Mouse (Mus musculus) liver, embryonic 13.5 days (tissue): ENCODE results near the gene Trem2. TPM values are rescaled to one million over a fixed set of nuclear protein-coding genes. Genes with fewer than 3 reads are reported as not detected.
"Not testable (repeated sequence)": the region's sequence is repeated elsewhere in the genome, so short reads cannot be mapped to it uniquely, and the experiment has no call there.

Experiments used
- ATAC-seq: fragments of 200-750 bp; cut with Nextera tagmentation; 2 replicates; pipeline ENCODE4 v1.8.0; 2017; ENCODE audit warnings: low read depth, mild to moderate bottlenecking, moderate number of reproducible peaks, moderate library complexity
- DNase-seq: peaks from one replicate; pipeline ENCODE4 v3.0.0; 2022
- H3K27ac ChIP-seq: fragments of 300-500 bp; sonication (generic); 2 replicates; pipeline ENCODE4 v1.5.1; 2015; ENCODE audit warnings: moderate library complexity, mild to moderate bottlenecking, inconsistent platforms
- H3K27me3 ChIP-seq: fragments of 300-500 bp; sonication (generic); 2 replicates; pipeline ENCODE4 v1.6.1; 2015; ENCODE audit warnings: mild to moderate bottlenecking, inconsistent platforms
- H3K36me3 ChIP-seq: fragments of 300-500 bp; sonication (generic); 2 replicates; pipeline ENCODE4 v1.6.1; 2015; ENCODE audit warnings: mild to moderate bottlenecking, inconsistent platforms
- H3K4me1 ChIP-seq: fragments of 300-500 bp; sonication (generic); replicated peaks from 2 replicates; pipeline ENCODE4 v1.6.1; 2015; ENCODE audit warnings: inconsistent platforms
- H3K4me2 ChIP-seq: fragments of 300-500 bp; sonication (generic); 2 replicates; pipeline ENCODE4 v1.6.1; 2015; ENCODE audit warnings: inconsistent platforms, mild to moderate bottlenecking, moderate library complexity
- H3K4me3 ChIP-seq: fragments of 300-500 bp; sonication (generic); replicated peaks from 2 replicates; pipeline ENCODE4 v1.5.1; 2015; ENCODE audit warnings: mild to moderate bottlenecking, inconsistent platforms
- H3K9ac ChIP-seq: fragments of 300-500 bp; sonication (generic); 2 replicates; pipeline ENCODE4 v1.6.1; 2015; ENCODE audit warnings: mild to moderate bottlenecking, inconsistent platforms
- H3K9me3 ChIP-seq: fragments of 300-500 bp; sonication (generic); replicated peaks from 2 replicates; pipeline ENCODE4 v1.6.1; 2016; ENCODE audit warnings: inconsistent platforms
- WGBS: fragments of 180-500 bp; shearing (Covaris S2); methylation state at CpG from one replicate; pipeline ENCODE4 v1.1.7; 2015; ENCODE audit not compliant: insufficient replicate concordance; 5-methylcytosine and 5-hydroxymethylcytosine counted together
- polyA plus RNA-seq: library from polyadenylated mRNA; unstranded; fragments of >200 nt; fragmentation: Nextera tagmentation; extraction: Ambion mirVana; gene quantifications from 2 replicates; pipeline ENCODE4 v1.2.1, GENCODE M21; 2015

The Trem2 gene
- polyA plus RNA-seq, 1 experiment from 2014 or later, result 3.2 TPM

DNA sequence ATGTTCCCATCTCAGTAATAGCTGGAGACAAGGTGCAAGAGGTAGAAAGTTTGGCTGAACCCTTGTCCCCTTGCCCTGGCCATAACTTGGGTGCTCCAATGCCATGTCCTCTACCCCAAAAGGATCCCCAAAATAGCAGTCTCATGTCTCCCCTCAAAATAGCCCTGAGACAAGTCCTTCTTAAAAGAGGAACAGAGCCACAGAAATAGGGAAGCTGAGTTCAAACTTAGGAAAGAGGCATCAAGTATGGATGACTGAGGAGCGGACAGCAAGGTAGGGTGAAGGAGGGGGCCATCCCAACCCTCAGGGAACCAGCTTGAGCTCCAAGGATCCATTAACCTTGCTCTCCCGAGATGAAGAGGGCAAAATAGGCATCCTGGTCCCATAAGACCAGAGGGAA lies 1.1 kb downstream of the Trem2 start:
- H3K36me3 ChIP-seq, result no peaks in the 10 kb centered on the region
- 55% methylated on average over 2 of the region's 2 CpGs for WGBS
- no peak for DNase-seq
- H3K4me2 ChIP-seq, result no peak overlapping the region
- no peak overlapping the region for H3K27ac ChIP-seq
- no peak overlapping the region for H3K9ac ChIP-seq
- peaks cover 2% of the 10 kb centered on the region for H3K4me1 ChIP-seq
- H3K4me3 ChIP-seq, result no peak overlapping the region
- no peaks in the 10 kb centered on the region for H3K27me3 ChIP-seq
- H3K9me3 ChIP-seq, result no peaks in the 10 kb centered on the region
- ATAC-seq, result no peak

DNA sequence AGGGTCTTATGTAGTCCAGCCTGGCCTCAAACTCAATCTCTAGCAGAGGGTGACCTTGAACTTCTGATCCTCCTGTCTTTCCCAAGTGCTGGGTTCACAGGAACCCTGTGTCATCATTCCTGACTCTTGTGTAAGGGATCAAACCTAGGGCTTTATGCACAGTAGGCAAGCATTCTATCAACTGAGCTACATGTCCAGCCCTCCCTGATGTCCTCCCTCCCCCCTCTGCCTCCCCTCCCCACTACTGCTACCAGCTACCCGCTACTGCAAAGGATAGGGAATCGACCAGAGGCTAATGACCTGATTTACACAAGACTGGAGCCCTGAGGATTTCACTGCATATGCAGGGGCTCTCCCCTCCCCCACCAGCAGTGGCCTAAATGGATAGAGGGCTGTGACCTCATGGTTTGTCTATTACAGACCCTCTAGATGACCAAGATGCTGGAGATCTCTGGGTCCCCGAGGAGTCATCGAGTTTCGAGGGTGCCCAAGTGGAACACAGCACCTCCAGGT lies 4.5 kb downstream of the Trem2 start:
- H3K4me2 ChIP-seq, result no peak overlapping the region
- no peak overlapping the region for H3K9ac ChIP-seq
- 67% methylated on average over 5 of the region's 5 CpGs for WGBS
- H3K27me3 ChIP-seq, result no peaks in the 10 kb centered on the region
- H3K4me1 ChIP-seq, result no peaks in the 10 kb centered on the region; the same call in 1 of the 2 replicates
- H3K9me3 ChIP-seq, result no peaks in the 10 kb centered on the region
- DNase-seq (no peak), ATAC-seq (no peak)
- H3K27ac ChIP-seq, result no peak overlapping the region
- no peaks in the 10 kb centered on the region for H3K36me3 ChIP-seq
- no peak overlapping the region for H3K4me3 ChIP-seq

DNA sequence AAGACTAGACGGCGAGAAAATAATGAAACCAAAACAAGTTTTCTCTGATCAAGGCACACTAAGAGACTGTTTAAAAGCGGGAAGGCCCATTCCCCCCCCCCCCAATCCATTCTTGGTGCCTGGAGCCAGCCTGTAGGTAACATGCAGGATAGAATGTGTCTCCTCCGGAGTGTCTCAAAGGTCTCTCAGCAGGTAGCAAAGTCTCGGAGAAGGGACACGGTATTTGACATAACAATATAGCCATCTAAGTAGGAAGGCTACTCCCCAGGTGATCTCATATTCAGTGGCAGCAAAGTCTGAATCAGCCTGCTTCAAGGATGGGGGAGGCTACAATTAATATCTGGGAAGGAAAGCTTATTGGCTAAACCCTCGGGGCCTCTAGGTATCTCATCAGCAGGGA lies 6.8 kb downstream of the Trem2 start:
- not testable (repeated sequence) for H3K36me3 ChIP-seq, H3K27ac ChIP-seq, H3K9ac ChIP-seq, H3K27me3 ChIP-seq, H3K4me2 ChIP-seq, H3K9me3 ChIP-seq, ATAC-seq, H3K4me3 ChIP-seq, DNase-seq, H3K4me1 ChIP-seq
- 71% methylated on average over 7 of the region's 7 CpGs for WGBS

DNA sequence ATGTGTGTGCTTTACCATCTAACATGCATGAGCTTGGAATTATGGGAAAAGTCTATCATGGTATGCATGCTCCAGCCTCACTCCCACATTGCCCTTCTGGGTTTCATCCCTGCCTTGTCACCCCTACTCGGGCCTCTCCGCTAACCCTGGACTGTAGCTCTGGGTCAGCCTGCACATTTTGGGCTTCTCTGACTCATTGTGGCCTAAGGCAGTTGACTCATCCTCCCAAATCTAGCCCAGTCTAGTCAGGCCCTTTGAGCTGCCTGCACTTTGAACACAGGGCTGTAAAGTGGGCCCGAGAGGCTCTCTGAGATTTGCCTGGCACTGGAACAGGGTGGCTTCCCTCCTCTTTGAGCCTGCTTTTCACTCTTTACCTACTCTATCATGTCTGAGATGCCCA lies 9.6 kb downstream of the Trem2 start:
- H3K4me1 ChIP-seq, result peaks cover 14% of the 10 kb centered on the region
- WGBS, result 75% methylated on average over 3 of the region's 3 CpGs
- H3K27me3 ChIP-seq, result no peaks in the 10 kb centered on the region
- no peak for ATAC-seq
- no peak for DNase-seq
- no peaks in the 10 kb centered on the region for H3K9me3 ChIP-seq
- H3K36me3 ChIP-seq, result no peaks in the 10 kb centered on the region
- H3K4me2 ChIP-seq, result no peak overlapping the region
- no peak overlapping the region for H3K27ac ChIP-seq
- H3K9ac ChIP-seq, result no peak overlapping the region
- H3K4me3 ChIP-seq, result no peak overlapping the region

DNA sequence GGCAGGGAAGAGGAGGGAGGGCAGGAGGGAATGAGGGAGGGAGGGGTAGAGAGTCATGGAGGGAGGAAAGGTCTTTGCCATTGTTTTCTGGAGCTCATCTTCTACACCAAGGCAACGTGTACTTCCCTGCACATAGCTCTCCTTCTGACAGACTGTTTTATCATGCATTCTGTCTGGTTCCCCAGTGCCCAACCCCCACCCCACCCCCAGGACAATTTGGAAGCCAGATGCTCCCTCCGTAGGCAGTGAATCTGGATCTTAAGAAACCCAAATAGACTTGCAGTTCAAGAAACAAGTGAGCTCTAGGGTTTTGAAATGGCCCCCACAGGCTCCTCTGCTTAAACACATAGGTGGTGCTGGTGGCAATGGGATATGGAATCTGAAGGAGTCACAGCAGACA lies 11.7 kb downstream of the Trem2 start:
- H3K27ac ChIP-seq, result no peak overlapping the region
- WGBS, result 26% methylated on average over 2 of the region's 2 CpGs
- no peaks in the 10 kb centered on the region for H3K9me3 ChIP-seq
- no peak overlapping the region for H3K4me2 ChIP-seq
- no peak for ATAC-seq
- H3K27me3 ChIP-seq, result no peaks in the 10 kb centered on the region
- peaks cover 32% of the 10 kb centered on the region for H3K4me1 ChIP-seq
- DNase-seq, result no peak
- no peak overlapping the region for H3K9ac ChIP-seq
- H3K4me3 ChIP-seq, result no peak overlapping the region
- H3K36me3 ChIP-seq, result no peaks in the 10 kb centered on the region

DNA sequence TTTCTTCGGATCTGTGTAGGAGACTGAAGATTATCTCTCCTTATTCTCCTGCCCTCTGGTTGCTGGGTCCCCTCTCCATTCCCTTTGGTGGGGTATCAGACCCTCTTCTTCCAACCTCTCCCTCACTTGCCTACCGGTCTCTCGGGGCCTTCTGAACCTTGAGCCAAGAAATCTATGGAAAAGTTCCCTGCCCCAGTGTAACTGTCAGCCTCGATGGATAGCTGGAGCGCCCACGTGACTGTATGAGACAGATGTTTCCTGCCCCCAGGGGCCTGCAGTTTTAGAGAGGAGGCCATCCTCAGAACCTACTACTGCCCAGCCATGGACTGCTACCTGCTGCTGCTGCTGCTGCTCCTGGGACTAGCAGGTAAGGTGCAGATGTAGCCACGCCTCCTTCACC lies 13.4 kb downstream of the Trem2 start, which contains the start of gene Treml1:
Gene Treml1 (plus strand): TSS at position 301 of the 400 bp plus-strand sequence.
- Histone ChIP-seq H3K9me3 (no peaks in the 10 kb centered on the region), H3K4me3 (peak within 1 kb of the TSS; percentile 5; the same call in 1 of the 2 replicates), H3K27ac (peak within 1 kb of the TSS; percentile 60), H3K4me1 (peaks cover 49% of the 10 kb centered on the region), H3K36me3 (no peaks in the 10 kb centered on the region), H3K9ac (peak within 1 kb of the TSS; percentile 37), H3K4me2 (peak within 1 kb of the TSS; percentile 50), H3K27me3 (no peaks in the 10 kb centered on the region)
- ATAC-seq (no peak), DNase-seq (no peak)
- WGBS, result 24% methylated on average over 7 of the region's 7 CpGs

DNA sequence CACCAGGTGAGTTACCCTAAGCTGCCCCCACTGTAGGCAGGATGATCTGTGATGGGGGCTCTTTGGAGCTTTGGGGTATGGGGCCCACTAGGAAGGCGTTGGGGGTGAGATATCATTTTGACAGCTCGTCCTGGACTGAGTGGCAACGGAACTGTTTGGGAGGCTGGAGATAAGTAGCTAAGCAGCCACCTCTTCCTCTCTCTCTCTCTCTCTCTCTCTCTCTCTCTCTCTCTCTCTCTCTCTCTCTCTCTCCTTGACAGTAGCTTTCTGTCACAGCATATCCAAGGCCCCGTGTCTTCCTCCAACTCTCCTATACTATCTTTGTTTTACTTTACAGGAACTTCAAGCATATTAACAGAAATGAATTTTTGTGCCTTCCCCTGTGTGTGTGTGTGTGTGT lies 14.3 kb downstream of the Trem2 start:
- Histone ChIP-seq H3K9me3 (no peaks in the 10 kb centered on the region), H3K27me3 (no peaks in the 10 kb centered on the region), H3K4me3 (peak overlapping the region; percentile 5; the same call in 1 of the 2 replicates), H3K9ac (peak overlapping the region; percentile 37; the same call in 1 of the 2 replicates), H3K36me3 (no peaks in the 10 kb centered on the region), H3K4me2 (peak overlapping the region; percentile 50), H3K4me1 (peaks cover 54% of the 10 kb centered on the region), H3K27ac (peak overlapping the region; percentile 60)
- WGBS, result 7% methylated on average over 4 of the region's 4 CpGs
- peak; percentile 39 for DNase-seq
- peak; percentile 82 for ATAC-seq

DNA sequence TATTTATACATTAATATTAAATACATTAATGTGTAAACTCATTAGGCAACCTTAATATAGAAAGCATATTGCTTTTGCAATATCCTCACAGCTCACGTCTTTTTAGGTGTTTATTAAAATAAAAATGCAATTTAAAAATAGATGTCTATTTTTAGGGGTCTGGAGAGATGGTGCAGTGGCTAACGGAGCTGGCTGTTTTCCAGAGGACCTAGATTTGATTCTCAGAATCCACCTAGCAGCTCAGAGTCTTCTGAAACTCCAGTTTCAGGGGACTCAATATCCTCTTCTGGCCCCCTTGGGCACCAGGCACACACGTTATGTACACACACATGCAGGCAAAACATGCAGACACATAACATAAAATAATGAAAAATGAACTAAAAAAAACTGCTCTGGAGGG lies 16.1 kb downstream of the Trem2 start:
- Histone ChIP-seq H3K9me3 (no peaks in the 10 kb centered on the region), H3K27me3 (no peaks in the 10 kb centered on the region), H3K4me1 (peaks cover 54% of the 10 kb centered on the region), H3K9ac (no peak overlapping the region), H3K27ac (no peak overlapping the region), H3K4me2 (no peak overlapping the region), H3K4me3 (no peak overlapping the region), H3K36me3 (no peaks in the 10 kb centered on the region)
- ATAC-seq (no peak), DNase-seq (no peak)
- 57% methylated on average over 3 of the region's 3 CpGs for WGBS

DNA sequence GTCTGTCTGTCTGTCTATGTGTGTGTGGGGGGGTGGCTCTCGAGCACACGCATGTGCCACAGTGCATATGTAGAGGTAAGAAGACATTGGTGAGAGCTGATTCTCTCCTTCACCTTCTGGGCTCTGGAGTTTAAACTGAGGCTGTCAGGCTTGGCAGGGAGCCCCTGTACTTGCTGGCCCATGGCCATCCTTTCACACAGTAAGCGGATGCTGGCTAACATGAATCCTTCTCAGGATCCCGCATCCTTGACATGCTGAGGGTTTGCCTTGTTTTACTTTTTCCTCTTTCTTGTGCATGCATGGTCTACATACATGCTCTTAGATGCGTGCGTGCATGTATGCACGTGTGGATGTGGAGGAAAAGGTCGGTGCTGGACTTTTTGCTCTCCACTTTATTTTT lies 16.8 kb downstream of the Trem2 start:
- DNase-seq (no peak), ATAC-seq (no peak)
- no peaks in the 10 kb centered on the region for H3K36me3 ChIP-seq
- H3K27me3 ChIP-seq, result no peaks in the 10 kb centered on the region
- H3K9ac ChIP-seq, result no peak overlapping the region
- peaks cover 54% of the 10 kb centered on the region for H3K4me1 ChIP-seq
- no peaks in the 10 kb centered on the region for H3K9me3 ChIP-seq
- H3K27ac ChIP-seq, result peak overlapping the region; percentile 3; the same call in 1 of the 2 replicates
- 75% methylated on average over 8 of the region's 8 CpGs for WGBS
- peak overlapping the region; percentile 2; the same call in 1 of the 2 replicates for H3K4me2 ChIP-seq
- H3K4me3 ChIP-seq, result no peak overlapping the region

DNA sequence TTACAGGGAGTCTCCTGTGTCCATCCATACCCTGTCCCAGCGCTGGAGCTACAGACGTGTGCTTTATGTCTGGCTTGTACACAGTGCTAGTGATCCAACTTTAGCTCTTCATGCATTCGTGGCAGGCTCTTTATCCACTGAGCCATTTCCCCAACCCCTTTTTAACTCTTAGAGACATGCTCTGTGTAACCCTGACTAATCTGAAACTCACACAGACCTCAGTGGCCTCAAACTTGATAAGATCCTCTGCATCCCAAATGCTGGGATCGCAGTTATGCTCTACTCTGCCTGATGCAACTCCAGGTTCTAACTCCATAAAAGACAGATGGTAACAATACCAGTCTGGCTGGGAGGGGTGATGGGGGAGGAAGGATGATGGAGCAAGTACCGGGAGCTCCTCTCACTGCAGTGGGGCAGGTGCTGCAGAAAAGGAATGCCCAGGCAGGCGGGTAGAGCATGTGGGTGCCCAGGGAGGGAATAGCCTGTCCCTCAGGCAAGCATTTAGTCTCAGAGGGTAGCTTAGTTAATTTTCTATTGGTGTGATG lies 17.3 kb downstream of the Trem2 start:
- Histone ChIP-seq H3K27me3 (no peaks in the 10 kb centered on the region), H3K4me1 (peaks cover 54% of the 10 kb centered on the region), H3K9me3 (no peaks in the 10 kb centered on the region), H3K9ac (peak overlapping the region; percentile 22; the same call in 1 of the 2 replicates), H3K36me3 (no peaks in the 10 kb centered on the region), H3K4me2 (peak overlapping the region; percentile 2; the same call in 1 of the 2 replicates), H3K4me3 (no peak overlapping the region), H3K27ac (peak overlapping the region; percentile 3; the same call in 1 of the 2 replicates)
- DNase-seq, result no peak
- 32% methylated on average over 6 of the region's 6 CpGs for WGBS
- peak; percentile 62 for ATAC-seq

DNA sequence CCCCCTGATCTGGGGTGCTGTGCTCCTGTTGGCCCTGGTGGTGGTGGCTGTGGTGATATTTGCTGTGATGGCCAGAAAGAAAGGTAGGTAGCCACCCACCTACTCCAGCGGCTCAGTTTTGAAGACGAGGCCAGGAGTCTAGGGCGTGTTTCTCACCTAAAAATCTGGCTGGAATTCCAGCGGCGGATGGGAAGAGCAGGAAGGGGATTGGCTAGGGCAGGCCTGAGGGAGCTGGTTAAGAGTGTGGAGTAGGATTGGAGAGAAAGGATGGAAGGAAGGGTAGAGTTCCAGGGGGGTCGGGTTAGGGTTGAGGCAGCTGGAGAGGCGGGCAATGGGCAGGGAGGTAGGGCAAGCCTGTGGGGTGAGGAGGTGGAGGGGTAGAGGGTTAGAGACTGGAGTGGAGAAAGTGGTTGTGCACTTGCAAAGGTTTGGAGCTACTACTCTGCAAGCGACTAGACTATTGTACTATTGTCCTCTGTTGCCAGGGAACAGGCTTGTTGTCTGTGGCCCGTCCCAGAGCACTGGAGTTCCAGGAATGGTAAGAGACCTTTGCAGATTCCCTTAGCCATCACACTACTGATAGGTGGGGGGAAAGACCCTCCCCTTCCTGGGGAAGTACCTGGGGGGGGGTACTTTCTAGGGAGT lies 19.4 kb downstream of the Trem2 start:
- no peak overlapping the region for H3K4me3 ChIP-seq
- no peak overlapping the region for H3K27ac ChIP-seq
- no peaks in the 10 kb centered on the region for H3K27me3 ChIP-seq
- no peaks in the 10 kb centered on the region for H3K36me3 ChIP-seq
- H3K9ac ChIP-seq, result no peak overlapping the region
- no peak overlapping the region for H3K4me2 ChIP-seq
- H3K4me1 ChIP-seq, result peaks cover 42% of the 10 kb centered on the region
- no peaks in the 10 kb centered on the region for H3K9me3 ChIP-seq
- DNase-seq (no peak), ATAC-seq (no peak)
- WGBS, result 75% methylated on average over 9 of the region's 9 CpGs

DNA sequence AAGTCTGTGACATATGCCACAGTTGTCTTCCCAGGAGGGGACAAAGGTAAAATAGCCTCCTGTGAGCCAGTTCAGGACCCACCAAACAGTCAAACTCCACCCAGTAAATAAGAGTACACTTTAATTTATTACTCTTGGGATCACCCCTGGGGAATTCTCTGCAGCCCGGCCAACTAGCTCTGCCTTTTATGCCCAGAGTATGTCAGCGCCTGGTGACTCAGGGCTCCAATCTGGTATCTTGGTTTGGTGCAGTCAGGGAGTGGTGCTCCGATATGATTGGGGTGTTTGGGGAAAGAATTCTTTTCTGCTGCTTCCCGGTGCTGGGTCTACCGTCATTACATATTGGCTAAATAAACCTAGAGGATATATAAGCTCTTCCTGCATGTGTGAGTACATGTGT lies 20.6 kb downstream of the Trem2 start:
- Histone ChIP-seq H3K27me3 (no peaks in the 10 kb centered on the region), H3K9me3 (no peaks in the 10 kb centered on the region), H3K36me3 (no peaks in the 10 kb centered on the region), H3K4me1 (peaks cover 30% of the 10 kb centered on the region), H3K9ac (no peak overlapping the region), H3K4me2 (no peak overlapping the region), H3K27ac (no peak overlapping the region), H3K4me3 (no peak overlapping the region)
- DNase-seq (no peak), ATAC-seq (no peak)
- WGBS, result 79% methylated on average over 5 of the region's 5 CpGs
